Mouse (Mus musculus) erythroid progenitor cell, adult 5-6 weeks (primary cell): ENCODE results near the gene Gpr37l1. TPM values are rescaled to one million over a fixed set of nuclear protein-coding genes. Genes with fewer than 3 reads are reported as not detected.

Experiments used
- ATAC-seq: replicated peaks from 2 replicates; pipeline ENCODE4 v1.8.0; 2016; ENCODE audit warnings: moderate number of reproducible peaks, mild to moderate bottlenecking, moderate TSS enrichment, inconsistent platforms; ENCODE audit not compliant: poor library complexity, low FRiP score, severe bottlenecking
- total RNA-seq, 2 experiments: library from RNA; stranded (forward) in 1 of 2; stranded (reverse) in 1 of 2; fragments of 150-400 nt in 1 of 2; fragments of 186-747, 209-891 nt in 1 of 2; gene quantifications; 2 replicates each; pipeline versions ENCODE4 v1.2.3 to v1.2.4; 2015 to 2017; ENCODE audit warnings: low replicate concordance in 2 of 2

Gpr37l1 gene
- total RNA-seq, 2 experiments from 2014 or later: not detected

- ATAC-seq: no peak
These were observed 16.0 kb upstream of the Gpr37l1 start for GRCm38 (mm10) chr1:135183448-135183847.

- ATAC-seq: no peak
These were observed 15.5 kb upstream of the Gpr37l1 start for GRCm38 (mm10) chr1:135182975-135183374.

DNA sequence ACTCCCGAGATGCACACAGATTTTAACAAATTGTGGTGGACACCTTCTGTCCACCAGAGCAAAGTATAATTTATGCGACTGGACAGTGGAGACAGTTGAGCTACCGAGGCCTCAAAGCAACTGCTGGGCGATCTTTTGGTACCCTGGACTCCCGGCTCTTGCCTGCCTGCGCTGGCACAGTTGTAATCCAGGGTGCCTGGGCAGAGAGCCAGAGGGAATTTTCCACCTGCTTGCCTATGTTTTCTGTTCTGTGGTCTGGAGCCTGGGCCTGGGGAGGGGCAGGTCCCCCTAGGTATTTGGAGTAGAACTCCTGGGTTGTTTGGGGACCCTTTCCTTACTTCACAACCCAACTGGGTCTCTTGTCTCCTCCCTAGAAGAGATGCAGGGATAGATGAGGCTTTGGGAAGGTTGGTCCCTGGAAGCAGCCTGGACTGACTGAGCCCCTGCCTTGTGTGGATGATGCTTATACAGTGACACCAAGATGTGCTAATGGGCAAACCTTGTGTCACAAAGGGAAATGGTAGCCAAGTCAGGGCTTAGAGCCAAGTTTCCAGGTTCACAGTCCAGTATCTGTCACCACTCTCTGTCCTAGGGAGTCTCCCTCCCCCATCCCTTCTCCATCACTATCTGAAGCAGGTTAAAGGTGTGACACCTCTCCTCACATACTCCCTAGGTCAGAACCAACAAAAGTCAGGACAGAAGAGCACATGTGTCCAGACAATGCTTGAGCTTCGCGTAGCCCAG is 14.6 kb upstream of the Gpr37l1 start:
- ATAC-seq: no peak

GRCm38 (mm10) chr1:135181275-135181674 is 13.8 kb upstream of the Gpr37l1 start:
- ATAC-seq: no peak

GRCm38 (mm10) chr1:135180830-135181229 is 13.3 kb upstream of the Gpr37l1 start:
- no peak for ATAC-seq

GRCm38 (mm10) chr1:135178863-135179262 is 11.4 kb upstream of the Gpr37l1 start:
- no peak for ATAC-seq

DNA sequence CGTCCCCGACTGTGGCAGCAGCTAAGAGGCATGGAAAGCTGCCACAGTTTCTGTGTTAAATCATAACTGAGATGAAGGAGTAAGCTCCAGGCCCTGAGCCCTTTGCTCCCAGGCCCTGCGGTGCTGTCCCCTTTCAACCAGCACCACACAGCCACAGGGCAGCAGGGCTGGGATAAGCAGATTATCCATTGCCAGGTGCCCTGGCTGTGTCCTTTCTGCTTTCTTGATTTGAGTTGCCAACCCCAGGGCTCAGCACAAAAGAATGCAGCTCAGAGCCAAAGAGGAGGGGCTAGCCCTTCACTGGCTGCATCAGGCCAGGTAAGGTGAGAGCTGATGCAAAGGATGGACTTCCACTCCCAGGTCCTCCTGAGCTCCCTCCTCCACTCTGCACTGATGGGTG is 10.2 kb upstream of the Gpr37l1 start:
- no peak for ATAC-seq

DNA sequence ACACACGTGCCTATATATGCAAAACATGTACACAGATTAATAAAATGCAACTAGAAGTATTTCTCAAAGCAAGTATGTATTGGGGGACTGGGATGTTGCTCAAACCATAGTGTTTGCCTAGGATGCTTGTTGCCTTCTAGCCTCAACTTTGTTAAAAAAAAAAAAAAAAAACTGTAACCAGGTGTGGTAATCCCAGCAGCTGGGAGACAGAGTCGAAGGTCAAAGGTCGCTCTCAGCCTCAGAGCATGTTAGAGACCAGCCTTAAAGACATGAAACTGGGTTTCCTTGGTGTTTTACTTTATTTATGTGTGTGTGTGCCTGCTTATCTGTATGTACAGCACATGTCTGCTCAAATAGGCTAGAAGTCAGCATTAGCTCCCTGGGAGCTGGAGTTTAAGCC is 7.7 kb upstream of the Gpr37l1 start:
- no peak for ATAC-seq

GRCm38 (mm10) chr1:135173311-135173710 is 5.8 kb upstream of the Gpr37l1 start:
- ATAC-seq: no peak

GRCm38 (mm10) chr1:135171984-135172383 is 4.5 kb upstream of the Gpr37l1 start:
- ATAC-seq: no peak

- ATAC-seq: no peak
These were observed 3.7 kb upstream of the Gpr37l1 start for GRCm38 (mm10) chr1:135171202-135171601.

- no peak for ATAC-seq
These were observed 2.8 kb upstream of the Gpr37l1 start for GRCm38 (mm10) chr1:135170299-135170698.

GRCm38 (mm10) chr1:135169556-135170224 is 2.2 kb upstream of the Gpr37l1 start:
- ATAC-seq: no peak

- ATAC-seq: no peak
These were observed 1.1 kb upstream of the Gpr37l1 start for GRCm38 (mm10) chr1:135168453-135169200.

GRCm38 (mm10) chr1:135162720-135163119 is 4.8 kb downstream of the Gpr37l1 start:
- ATAC-seq: no peak

DNA sequence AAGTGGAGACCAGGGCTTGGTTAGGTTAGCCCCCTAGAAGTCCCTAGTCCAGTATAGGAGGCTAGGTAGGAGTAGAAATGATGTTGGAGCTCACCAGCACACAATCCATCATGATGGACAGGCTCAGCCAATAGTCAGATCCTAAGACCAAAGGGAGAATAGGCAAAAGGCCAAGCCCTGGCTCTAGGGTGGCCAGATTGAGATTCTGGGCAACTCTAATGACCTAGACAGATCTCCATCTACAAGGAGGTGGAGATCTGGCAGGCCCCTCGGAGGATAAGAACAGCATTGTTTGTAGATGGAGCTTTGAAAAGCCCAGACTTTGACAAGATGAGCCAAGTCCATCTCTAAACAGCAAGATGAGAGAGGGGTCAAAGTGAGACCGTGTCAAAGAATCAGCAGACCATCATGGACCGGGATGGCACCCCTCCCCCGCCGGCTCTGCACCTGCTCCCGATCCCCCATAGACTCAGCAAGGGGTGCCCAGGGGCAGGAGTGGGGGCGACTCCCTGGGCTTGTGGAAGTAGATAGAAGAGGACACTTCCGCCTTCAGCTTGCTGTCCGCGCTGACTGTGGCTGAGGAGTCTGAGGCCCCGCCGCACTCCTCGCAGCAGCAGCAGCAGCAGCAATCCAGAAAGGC is 7.0 kb downstream of the Gpr37l1 start:
- no peak for ATAC-seq

GRCm38 (mm10) chr1:135159556-135160123 is 7.8 kb downstream of the Gpr37l1 start:
- ATAC-seq: no peak

GRCm38 (mm10) chr1:135159074-135159473 is 8.4 kb downstream of the Gpr37l1 start:
- no peak for ATAC-seq

- ATAC-seq: no peak
These were observed 8.8 kb downstream of the Gpr37l1 start for GRCm38 (mm10) chr1:135158633-135159032.

DNA sequence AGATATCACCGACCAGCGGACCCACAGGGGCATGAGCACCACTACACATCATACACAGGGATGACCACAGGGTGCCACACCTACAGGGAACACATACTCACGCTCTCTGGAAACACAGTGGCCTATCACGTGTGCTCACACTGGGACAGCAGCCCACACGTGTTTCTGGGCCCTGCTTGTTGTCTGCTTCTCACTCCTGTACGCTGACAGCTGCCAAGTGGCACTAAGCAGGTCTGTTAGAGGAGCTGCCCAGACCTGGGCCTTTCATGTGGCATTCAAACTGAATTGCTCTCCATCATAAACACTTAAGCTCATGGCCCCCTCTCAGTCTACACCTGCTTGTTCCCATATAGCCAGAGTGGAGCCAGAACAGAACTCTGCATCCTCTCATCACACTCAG is 11.2 kb downstream of the Gpr37l1 start:
- no peak for ATAC-seq
